Mouse (Mus musculus): ENCODE data around the gene Ifi211. TPM values are rescaled to one million over a fixed set of nuclear protein-coding genes. Genes with fewer than 3 reads are reported as not detected.
"Not testable (repeated sequence)": the region's sequence is repeated elsewhere in the genome, so short reads cannot be mapped to it uniquely, and the experiment has no call there.

Ifi211 gene
- polyA plus RNA-seq, 1 experiment from 2014 or later: 2.8 TPM

DNA sequence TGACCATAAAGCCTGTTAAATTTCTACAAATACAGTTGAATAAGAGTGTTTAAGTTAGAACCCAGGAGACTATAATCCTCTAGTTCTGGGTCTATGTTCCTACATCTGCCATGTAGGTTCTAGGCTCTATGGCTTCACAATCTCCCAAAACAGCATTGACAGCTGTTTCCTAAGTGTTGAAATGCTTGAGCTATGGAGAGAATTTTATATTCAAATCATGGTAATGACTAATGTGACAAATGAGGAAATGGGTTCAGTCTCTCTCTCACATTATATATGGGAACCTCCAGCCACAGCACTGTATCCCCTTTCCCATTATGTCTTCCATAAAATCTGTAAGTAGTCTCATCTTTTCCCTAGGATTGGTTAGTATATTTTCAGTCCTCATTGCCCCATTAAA is 4.5 kb downstream of the Ifi211 start:
- not testable (repeated sequence) for H3K9ac ChIP-seq (ENCODE audit: low read length); H3K27ac ChIP-seq (replicated peaks in 1 of 2; ENCODE audit: control insufficient read depth in 1 of 2, insufficient read depth in 1 of 2, low read depth in 2 of 2, low read length in 2 of 2); H3K4me2 ChIP-seq (ENCODE audit: low read length); ATAC-seq (ENCODE audit: insufficient number of reproducible peaks, insufficient read depth, low FRiP score, low read depth); H3K36me3 ChIP-seq (ENCODE audit: control insufficient read depth, insufficient read depth, low read length); H3K4me1 ChIP-seq (ENCODE audit: control insufficient read depth in 2 of 2, insufficient read depth in 2 of 2, low read length in 2 of 2); H3K9me3 ChIP-seq (ENCODE audit: control insufficient read depth, low read length); H3K27me3 ChIP-seq (ENCODE audit: control insufficient read depth, insufficient read depth, low read length); H3K4me3 ChIP-seq (ENCODE audit: control insufficient read depth in 1 of 2, insufficient read depth in 1 of 2, low read depth in 1 of 2, low read length in 2 of 2)

DNA sequence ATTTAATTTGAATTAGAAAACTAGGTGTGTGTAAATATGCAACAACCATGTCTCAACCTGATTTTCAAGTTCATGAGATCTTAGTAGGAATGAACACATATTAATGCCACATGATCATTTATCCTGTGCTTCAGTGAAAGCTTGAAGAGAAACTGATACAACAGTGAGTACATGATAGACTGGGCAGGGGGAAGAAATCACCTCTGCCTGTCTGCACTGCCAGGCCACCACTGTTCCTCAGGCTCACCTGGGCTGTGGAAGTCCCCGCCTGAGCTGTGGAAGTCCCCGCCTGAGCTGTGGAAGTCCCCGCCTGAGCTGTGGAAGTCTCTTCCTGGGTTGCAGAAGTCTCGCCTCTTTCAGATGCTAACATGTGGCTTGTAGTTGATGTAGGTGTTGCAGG is 7.0 kb downstream of the Ifi211 start:
- not testable (repeated sequence) for H3K36me3 ChIP-seq (ENCODE audit: control insufficient read depth, insufficient read depth, low read length); H3K27ac ChIP-seq (replicated peaks in 1 of 2; ENCODE audit: control insufficient read depth in 1 of 2, insufficient read depth in 1 of 2, low read depth in 2 of 2, low read length in 2 of 2); H3K27me3 ChIP-seq (ENCODE audit: control insufficient read depth, insufficient read depth, low read length); H3K4me1 ChIP-seq (ENCODE audit: control insufficient read depth in 2 of 2, insufficient read depth in 2 of 2, low read length in 2 of 2); H3K4me3 ChIP-seq (ENCODE audit: control insufficient read depth in 1 of 2, insufficient read depth in 1 of 2, low read depth in 1 of 2, low read length in 2 of 2); ATAC-seq (ENCODE audit: insufficient number of reproducible peaks, insufficient read depth, low FRiP score, low read depth); H3K9me3 ChIP-seq (ENCODE audit: control insufficient read depth, low read length); H3K9ac ChIP-seq (ENCODE audit: low read length); H3K4me2 ChIP-seq (ENCODE audit: low read length)
- WGBS: 79% methylated on average over 4 of the region's 4 CpGs

- ATAC-seq (ENCODE audit: insufficient number of reproducible peaks, insufficient read depth, low FRiP score, low read depth); H3K36me3 ChIP-seq (ENCODE audit: control insufficient read depth, insufficient read depth, low read length); H3K9me3 ChIP-seq (ENCODE audit: control insufficient read depth, low read length); H3K4me2 ChIP-seq (ENCODE audit: low read length); H3K27me3 ChIP-seq (ENCODE audit: control insufficient read depth, insufficient read depth, low read length); H3K27ac ChIP-seq (replicated peaks in 1 of 2; ENCODE audit: control insufficient read depth in 1 of 2, insufficient read depth in 1 of 2, low read depth in 2 of 2, low read length in 2 of 2); H3K4me1 ChIP-seq (ENCODE audit: control insufficient read depth in 2 of 2, insufficient read depth in 2 of 2, low read length in 2 of 2); H3K4me3 ChIP-seq (ENCODE audit: control insufficient read depth in 1 of 2, insufficient read depth in 1 of 2, low read depth in 1 of 2, low read length in 2 of 2); H3K9ac ChIP-seq (ENCODE audit: low read length): not testable (repeated sequence)
Observed at GRCm38 (mm10) chr1:173889741-173890140, 23.1 kb downstream of the Ifi211 start.

- H3K27me3 ChIP-seq (ENCODE audit: control insufficient read depth, insufficient read depth, low read length); H3K4me1 ChIP-seq (ENCODE audit: control insufficient read depth in 2 of 2, insufficient read depth in 2 of 2, low read length in 2 of 2); ATAC-seq (ENCODE audit: insufficient number of reproducible peaks, insufficient read depth, low FRiP score, low read depth); H3K27ac ChIP-seq (replicated peaks in 1 of 2; ENCODE audit: control insufficient read depth in 1 of 2, insufficient read depth in 1 of 2, low read depth in 2 of 2, low read length in 2 of 2); H3K4me3 ChIP-seq (ENCODE audit: control insufficient read depth in 1 of 2, insufficient read depth in 1 of 2, low read depth in 1 of 2, low read length in 2 of 2); H3K9me3 ChIP-seq (ENCODE audit: control insufficient read depth, low read length); H3K36me3 ChIP-seq (ENCODE audit: control insufficient read depth, insufficient read depth, low read length); H3K9ac ChIP-seq (ENCODE audit: low read length); H3K4me2 ChIP-seq (ENCODE audit: low read length): not testable (repeated sequence)
- WGBS: 83% methylated on average over 1 of the region's 2 CpGs
Observed at GRCm38 (mm10) chr1:173887026-173887787, 25.6 kb downstream of the Ifi211 start.

GRCm38 (mm10) chr1:173880004-173880666 is 32.7 kb downstream of the Ifi211 start:
- not testable (repeated sequence) for H3K9ac ChIP-seq (ENCODE audit: low read length); ATAC-seq (ENCODE audit: insufficient number of reproducible peaks, insufficient read depth, low FRiP score, low read depth); H3K4me2 ChIP-seq (ENCODE audit: low read length); H3K27ac ChIP-seq (replicated peaks in 1 of 2; ENCODE audit: control insufficient read depth in 1 of 2, insufficient read depth in 1 of 2, low read depth in 2 of 2, low read length in 2 of 2); H3K4me3 ChIP-seq (ENCODE audit: control insufficient read depth in 1 of 2, insufficient read depth in 1 of 2, low read depth in 1 of 2, low read length in 2 of 2); H3K36me3 ChIP-seq (ENCODE audit: control insufficient read depth, insufficient read depth, low read length); H3K9me3 ChIP-seq (ENCODE audit: control insufficient read depth, low read length); H3K27me3 ChIP-seq (ENCODE audit: control insufficient read depth, insufficient read depth, low read length); H3K4me1 ChIP-seq (ENCODE audit: control insufficient read depth in 2 of 2, insufficient read depth in 2 of 2, low read length in 2 of 2)
- WGBS: 75% methylated on average over 3 of the region's 3 CpGs

GRCm38 (mm10) chr1:173879225-173879987 is 33.4 kb downstream of the Ifi211 start:
- H3K4me2 ChIP-seq (ENCODE audit: low read length); H3K9ac ChIP-seq (ENCODE audit: low read length); ATAC-seq (ENCODE audit: insufficient number of reproducible peaks, insufficient read depth, low FRiP score, low read depth); H3K9me3 ChIP-seq (ENCODE audit: control insufficient read depth, low read length); H3K27ac ChIP-seq (replicated peaks in 1 of 2; ENCODE audit: control insufficient read depth in 1 of 2, insufficient read depth in 1 of 2, low read depth in 2 of 2, low read length in 2 of 2); H3K27me3 ChIP-seq (ENCODE audit: control insufficient read depth, insufficient read depth, low read length); H3K36me3 ChIP-seq (ENCODE audit: control insufficient read depth, insufficient read depth, low read length); H3K4me1 ChIP-seq (ENCODE audit: control insufficient read depth in 2 of 2, insufficient read depth in 2 of 2, low read length in 2 of 2); H3K4me3 ChIP-seq (ENCODE audit: control insufficient read depth in 1 of 2, insufficient read depth in 1 of 2, low read depth in 1 of 2, low read length in 2 of 2): not testable (repeated sequence)
- WGBS: 63% methylated on average over 5 of the region's 5 CpGs

DNA sequence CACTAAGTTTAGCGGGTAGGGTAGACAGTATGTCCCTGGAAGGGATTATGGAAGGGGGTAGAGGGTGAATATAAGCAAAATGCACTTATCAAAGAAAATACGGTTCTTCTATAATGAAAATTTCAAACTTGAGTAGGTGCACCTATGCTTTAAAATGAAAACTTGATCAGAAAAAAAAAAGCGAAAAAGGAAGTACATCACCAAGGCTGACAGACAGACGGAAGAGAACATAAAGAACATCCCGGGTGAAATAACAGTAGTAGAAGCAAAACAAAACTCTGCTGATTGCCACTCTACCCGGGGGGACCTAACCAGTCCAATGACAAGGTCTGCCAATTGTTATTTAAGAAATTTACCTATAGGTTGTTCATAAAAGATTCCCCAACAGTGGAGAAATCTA is 34.6 kb downstream of the Ifi211 start:
- WGBS: 84% methylated on average over 6 of the region's 6 CpGs
- H3K4me2 ChIP-seq (ENCODE audit: low read length); ATAC-seq (ENCODE audit: insufficient number of reproducible peaks, insufficient read depth, low FRiP score, low read depth); H3K9ac ChIP-seq (ENCODE audit: low read length); H3K9me3 ChIP-seq (ENCODE audit: control insufficient read depth, low read length); H3K36me3 ChIP-seq (ENCODE audit: control insufficient read depth, insufficient read depth, low read length); H3K4me1 ChIP-seq (ENCODE audit: control insufficient read depth in 2 of 2, insufficient read depth in 2 of 2, low read length in 2 of 2); H3K4me3 ChIP-seq (ENCODE audit: control insufficient read depth in 1 of 2, insufficient read depth in 1 of 2, low read depth in 1 of 2, low read length in 2 of 2); H3K27ac ChIP-seq (replicated peaks in 1 of 2; ENCODE audit: control insufficient read depth in 1 of 2, insufficient read depth in 1 of 2, low read depth in 2 of 2, low read length in 2 of 2); H3K27me3 ChIP-seq (ENCODE audit: control insufficient read depth, insufficient read depth, low read length): not testable (repeated sequence)
